Mouse (Mus musculus): ENCODE measurements at regions not wholly inside any gene's neighbourhood (a gene's known extent, or its start where the extent isn't known, plus 50 kb on each side); places are given as distances from the start of the nearest gene placed in this dataset.

DNA sequence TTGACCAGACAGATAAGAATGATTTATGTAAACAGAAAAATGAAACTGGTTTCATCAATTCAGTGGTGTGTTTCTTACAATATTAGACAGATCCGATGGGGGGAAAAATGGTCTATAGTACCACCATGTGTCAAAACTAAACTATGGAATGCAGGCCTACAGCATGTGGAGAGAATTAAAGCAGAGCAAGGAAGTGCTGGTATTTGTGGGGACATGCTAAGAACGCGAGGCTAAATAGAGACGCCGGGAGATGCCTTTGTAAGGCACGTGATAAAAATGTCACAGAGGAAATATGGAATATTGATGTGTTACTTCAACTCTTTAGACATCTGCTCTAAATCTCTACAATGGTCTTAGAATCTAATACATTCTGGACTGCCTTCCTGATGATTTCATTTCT is 60.0 kb upstream of the Ndufb4 start:
- Histone ChIP-seq H3K4me3 (ENCODE audit: control insufficient read depth in 1 of 2, insufficient read depth in 1 of 2, low read depth in 2 of 2, low read length in 2 of 2) (no peak overlapping the region), H3K4me1 (ENCODE audit: control insufficient read depth in 1 of 2, insufficient read depth in 2 of 2, low read length in 2 of 2) (0 out of 4 replicates have a peak, but pooled peaks cover 0 to 3% of the 10 kb centered on the region in 2 experiments), H3K9me3 (replicated peaks; ENCODE audit: insufficient read depth, low read length) (no peaks in the 10 kb centered on the region), H3K79me2 (ENCODE audit: control insufficient read depth, insufficient read depth, low read length, poor library complexity) (no peaks in the 10 kb centered on the region), H3K9ac (ENCODE audit: control insufficient read depth, low read depth, low read length, poor library complexity, severe bottlenecking) (no peak overlapping the region), H3K27ac (ENCODE audit: control insufficient read depth, low read depth, low read length) (no peak overlapping the region), H3K36me3 (ENCODE audit: control insufficient read depth in 1 of 2, insufficient read depth in 2 of 2, low read length in 2 of 2) (peaks cover 0 to 5% of the 10 kb centered on the region in 2 experiments; a peak in 2 of 4 replicates), H3K27me3 (ENCODE audit: control insufficient read depth in 1 of 2, insufficient read depth in 2 of 2, low read length in 2 of 2) (peaks cover 2 to 8% of the 10 kb centered on the region in 2 experiments)
- no peak for DNase-seq (ENCODE audit: low read depth, low spot score)
- no peak for TF ChIP-seq CHD2 (IDR thresholded peaks at IDR 0.05; ENCODE audit: low read length)
- no peak for TF ChIP-seq NELFE (IDR thresholded peaks at IDR 0.05; ENCODE audit: low read depth, low read length)
- TF ChIP-seq POLR2AphosphoS5 (IDR thresholded peaks at IDR 0.05; ENCODE audit: borderline replicate concordance, low read depth, low read length): no peak
- no peak for TF ChIP-seq USF2 (IDR thresholded peaks at IDR 0.05; ENCODE audit: borderline replicate concordance in 1 of 2, insufficient read depth in 1 of 2, low read depth in 1 of 2, low read length in 2 of 2)
- no peak for TF ChIP-seq TCF12 (IDR thresholded peaks at IDR 0.05; ENCODE audit: low read depth, low read length)
- TF ChIP-seq ZMIZ1 (IDR thresholded peaks at IDR 0.05; ENCODE audit: low read depth, low read length): no peak
- TF ChIP-seq GABPA (IDR thresholded peaks at IDR 0.05; ENCODE audit: low read depth, low read length): no peak
- TF ChIP-seq BHLHE40 (IDR thresholded peaks at IDR 0.05; ENCODE audit: borderline replicate concordance, low read depth, low read length): no peak
- no peak for TF ChIP-seq TAL1 (IDR thresholded peaks at IDR 0.05; ENCODE audit: low read length)
- no peak for TF ChIP-seq E2F4 (IDR thresholded peaks at IDR 0.05; ENCODE audit: borderline replicate concordance, low read depth, low read length)
- no peak for TF ChIP-seq RCOR1 (IDR thresholded peaks at IDR 0.05; ENCODE audit: low read depth, low read length)
- TF ChIP-seq SIN3A (IDR thresholded peaks at IDR 0.05; ENCODE audit: low read length): no peak
- TF ChIP-seq MYC (IDR thresholded peaks at IDR 0.05; ENCODE audit: low read depth, low read length): no peak
- no peak for TF ChIP-seq TBP (IDR thresholded peaks at IDR 0.05; ENCODE audit: low read depth, low read length)
- TF ChIP-seq HCFC1 (IDR thresholded peaks at IDR 0.05; ENCODE audit: low read depth, low read length): no peak
- no peak for TF ChIP-seq JUND (IDR thresholded peaks at IDR 0.05; ENCODE audit: low read depth, low read length)
- no peak for TF ChIP-seq CTCF (IDR thresholded peaks at IDR 0.05 in 2 of 3, conservative IDR thresholded peaks at IDR 0.05 in 1 of 3; ENCODE audit: control insufficient read depth in 1 of 3, insufficient read depth in 1 of 3, low read depth in 2 of 3, low read length in 3 of 3, poor library complexity in 1 of 3, severe bottlenecking in 1 of 3)
- no peak for TF ChIP-seq SMC3 (IDR thresholded peaks at IDR 0.05; ENCODE audit: low read depth, low read length)

DNA sequence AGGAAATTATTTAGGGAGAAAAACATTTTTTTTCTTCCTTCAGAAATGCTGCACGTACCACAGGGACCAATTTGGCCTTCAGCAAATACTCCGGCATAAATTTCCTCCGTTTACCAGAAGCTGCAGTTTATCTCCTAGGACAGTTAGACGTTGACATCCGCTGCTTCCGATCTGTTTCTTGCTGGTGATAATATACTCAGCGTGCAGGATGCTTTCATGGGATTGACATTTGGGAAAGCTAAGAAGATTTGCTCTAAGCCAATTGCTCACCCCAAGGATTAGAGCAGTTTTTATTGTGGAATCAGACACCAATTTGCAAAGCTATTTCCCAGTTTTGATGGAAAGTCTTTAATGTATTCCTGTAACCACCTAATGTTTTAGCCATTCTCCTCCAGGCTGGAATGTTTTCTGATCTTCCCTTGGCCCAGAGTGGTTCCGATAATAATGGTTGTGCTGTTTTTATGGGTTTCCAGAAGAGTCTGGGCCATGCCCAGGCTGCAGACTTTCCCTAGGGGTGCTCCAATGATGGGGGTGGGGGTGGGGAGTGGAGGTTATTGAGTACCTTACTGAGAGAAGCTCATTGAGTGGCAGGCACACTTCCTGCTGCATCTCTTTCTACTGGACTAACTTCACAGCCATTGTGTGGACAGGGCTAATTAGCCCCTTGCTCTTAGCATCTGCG is 52.1 kb upstream of the Ndufb4 start:
- TF ChIP-seq GATA1 (IDR thresholded peaks at IDR 0.05; ENCODE audit: low read depth, low read length): no peak
- no peak for TF ChIP-seq GABPA (IDR thresholded peaks at IDR 0.05; ENCODE audit: low read depth, low read length)
- TF ChIP-seq SIN3A (IDR thresholded peaks at IDR 0.05; ENCODE audit: low read length): no peak
- no peak for TF ChIP-seq CHD1 (IDR thresholded peaks at IDR 0.05; ENCODE audit: low read depth, low read length)
- no peak for TF ChIP-seq MEF2A (IDR thresholded peaks at IDR 0.05; ENCODE audit: extremely low read depth, insufficient replicate concordance, low read depth, low read length, poor library complexity, severe bottlenecking)
- TF ChIP-seq ELF1 (IDR thresholded peaks at IDR 0.05; ENCODE audit: low read depth, low read length): no peak
- TF ChIP-seq KAT2A (conservative IDR thresholded peaks at IDR 0.05; ENCODE audit: low read depth, low read length): no peak
- TF ChIP-seq POLR2AphosphoS2 (IDR thresholded peaks at IDR 0.05; ENCODE audit: low read length): no peak
- TF ChIP-seq EP300 (IDR thresholded peaks at IDR 0.05; ENCODE audit: low read depth in 1 of 2, low read length in 2 of 2): no peak
- no peak for TF ChIP-seq NRF1 (IDR thresholded peaks at IDR 0.05; ENCODE audit: insufficient read depth, low read depth, low read length, poor library complexity, severe bottlenecking)
- no peaks in the 10 kb centered on the region for H3K36me3 ChIP-seq (ENCODE audit: control insufficient read depth in 1 of 2, insufficient read depth in 2 of 2, low read length in 2 of 2)
- no peak overlapping the region for H3K27ac ChIP-seq (ENCODE audit: control insufficient read depth, low read depth, low read length)
- H3K79me2 ChIP-seq (ENCODE audit: control insufficient read depth, insufficient read depth, low read length, poor library complexity): no peaks in the 10 kb centered on the region
- peaks cover 0 to 2% of the 10 kb centered on the region in 2 experiments; a peak in 1 of 4 replicates for H3K4me1 ChIP-seq (ENCODE audit: control insufficient read depth in 1 of 2, insufficient read depth in 2 of 2, low read length in 2 of 2)
- no peak for DNase-seq (ENCODE audit: low read depth, low spot score)
- H3K9ac ChIP-seq (ENCODE audit: control insufficient read depth, low read depth, low read length, poor library complexity, severe bottlenecking): no peak overlapping the region
- no peak overlapping the region for H3K4me3 ChIP-seq (ENCODE audit: control insufficient read depth in 1 of 2, insufficient read depth in 1 of 2, low read depth in 2 of 2, low read length in 2 of 2)
- no peaks in the 10 kb centered on the region for H3K9me3 ChIP-seq (replicated peaks; ENCODE audit: insufficient read depth, low read length)
- peaks cover 2 to 3% of the 10 kb centered on the region in 2 experiments; a peak in 3 of 4 replicates for H3K27me3 ChIP-seq (ENCODE audit: control insufficient read depth in 1 of 2, insufficient read depth in 2 of 2, low read length in 2 of 2)
